Mouse (Mus musculus) CH12.LX (cell line): ENCODE data around the gene Dgcr2. TPM values are rescaled to one million over a fixed set of nuclear protein-coding genes. Genes with fewer than 3 reads are reported as not detected.

ENCODE experiments used
- DNase-seq: peaks from one replicate; pipeline ENCODE4 v3.0.0-alpha.2; 2013; ENCODE audit errors: extremely low read depth
- H3K27ac ChIP-seq: 2 replicates; pipeline ENCODE4 v1.5.1; 2012; ENCODE audit warnings: low read depth, mild to moderate bottlenecking, control low read depth, moderate library complexity; ENCODE audit not compliant: insufficient read depth
- H3K27me3 ChIP-seq: replicated peaks from 2 replicates; pipeline ENCODE3; 2012; ENCODE audit warnings: inconsistent platforms
- H3K36me3 ChIP-seq, 2 experiments: replicated peaks in 1 of 2; 2 replicates each; pipeline versions ENCODE3 to v1.6.1; 2012; ENCODE audit warnings: inconsistent platforms in 1 of 2, low read length in 1 of 2, mild to moderate bottlenecking in 1 of 2, mixed read lengths in 1 of 2, moderate library complexity in 1 of 2; ENCODE audit not compliant: control insufficient read depth in 1 of 2, insufficient read depth in 1 of 2
- H3K4me1 ChIP-seq, 2 experiments: 2 replicates each; pipeline ENCODE4 v1.6.1; 2012; ENCODE audit warnings: inconsistent platforms in 1 of 2, moderate library complexity in 1 of 2; ENCODE audit not compliant: insufficient read depth in 2 of 2, control insufficient read depth in 1 of 2
- H3K4me2 ChIP-seq: 2 replicates; pipeline ENCODE4 v1.6.1; 2012; ENCODE audit warnings: low read depth, mild to moderate bottlenecking, control low read depth; ENCODE audit not compliant: poor library complexity, insufficient read depth, severe bottlenecking
- H3K4me3 ChIP-seq, 3 experiments: fragments of 150-350 bp in 1 of 3; sonication (generic) in 1 of 3; replicated peaks in 1 of 3; 2 replicates each; pipeline versions ENCODE3 to v1.5.1; 2011 to 2012; ENCODE audit warnings: low read depth in 2 of 3, low read length in 2 of 3, mild to moderate bottlenecking in 2 of 3, moderate library complexity in 2 of 3, control low read depth in 1 of 3, improper control_type of control experiment in 1 of 3, inconsistent platforms in 1 of 3, mixed read lengths in 1 of 3; ENCODE audit not compliant: poor library complexity in 1 of 3
- H3K79me2 ChIP-seq: replicated peaks from 2 replicates; pipeline ENCODE4 v1.6.1; 2012; ENCODE audit warnings: mild to moderate bottlenecking, moderate library complexity; ENCODE audit not compliant: control insufficient read depth, poor library complexity, insufficient read depth, severe bottlenecking; ENCODE audit errors: extremely low read depth
- H3K9ac ChIP-seq: 2 replicates; pipeline ENCODE4 v1.6.1; 2012; ENCODE audit warnings: low read depth, mild to moderate bottlenecking, control low read depth, moderate library complexity; ENCODE audit not compliant: insufficient read depth
- H3K9me3 ChIP-seq: replicated peaks from 2 replicates; pipeline ENCODE3; 2012; ENCODE audit warnings: low read length, inconsistent platforms, mixed read lengths
- BHLHE40 ChIP-seq: IDR thresholded peaks from 2 replicates; pipeline ENCODE4 v1.6.1; 2011; ENCODE audit warnings: mild to moderate bottlenecking, low read depth, low read length, improper control_type of control experiment
- CHD1 ChIP-seq: IDR thresholded peaks from 2 replicates; pipeline ENCODE4 v1.6.1; 2012; ENCODE audit warnings: low read depth, low read length, improper control_type of control experiment, inconsistent platforms
- CHD2 ChIP-seq: IDR thresholded peaks from 2 replicates; pipeline ENCODE4 v1.6.1; 2011; ENCODE audit warnings: low read length, improper control_type of control experiment
- CTCF ChIP-seq, 2 experiments: IDR thresholded peaks in 1 of 2; conservative IDR thresholded peaks in 1 of 2; 2 replicates each; pipeline ENCODE4 v1.5.1; 2011 to 2012; ENCODE audit warnings: low read depth in 2 of 2, low read length in 2 of 2, improper control_type of control experiment in 1 of 2, inconsistent platforms in 1 of 2, mild to moderate bottlenecking in 1 of 2, moderate library complexity in 1 of 2
- E2F4 ChIP-seq: IDR thresholded peaks from 2 replicates; pipeline ENCODE4 v1.6.1; 2011; ENCODE audit warnings: low read depth, low read length, improper control_type of control experiment; ENCODE audit not compliant: insufficient replicate concordance
- ELF1 ChIP-seq: IDR thresholded peaks from 2 replicates; pipeline ENCODE4 v1.6.1; 2014; ENCODE audit warnings: low read depth, mild to moderate bottlenecking, inconsistent platforms, low read length, improper control_type of control experiment
- EP300 ChIP-seq: IDR thresholded peaks from 2 replicates; pipeline ENCODE4 v1.6.1; 2011; ENCODE audit warnings: low read length, improper control_type of control experiment
- ETS1 ChIP-seq: conservative IDR thresholded peaks from 2 replicates; pipeline ENCODE4 v1.6.1; 2012; ENCODE audit warnings: low read depth, mild to moderate bottlenecking, inconsistent platforms, low read length, improper control_type of control experiment, moderate library complexity
- GABPA ChIP-seq: IDR thresholded peaks from 2 replicates; pipeline ENCODE4 v1.6.1; 2012; ENCODE audit warnings: low read depth, low read length, improper control_type of control experiment, inconsistent platforms; ENCODE audit not compliant: insufficient replicate concordance
- HCFC1 ChIP-seq: IDR thresholded peaks from 2 replicates; pipeline ENCODE4 v1.6.1; 2012; ENCODE audit warnings: low read depth, mild to moderate bottlenecking, inconsistent platforms, low read length, improper control_type of control experiment
- IRF4 ChIP-seq: IDR thresholded peaks from 2 replicates; pipeline ENCODE4 v1.6.1; 2014; ENCODE audit warnings: low read depth, mild to moderate bottlenecking, inconsistent platforms, low read length, improper control_type of control experiment
- JUN ChIP-seq: IDR thresholded peaks from 2 replicates; pipeline ENCODE4 v1.6.1; 2011; ENCODE audit warnings: low read depth, mild to moderate bottlenecking, low read length, improper control_type of control experiment, moderate library complexity; ENCODE audit not compliant: insufficient read depth
- JUND ChIP-seq: conservative IDR thresholded peaks from 2 replicates; pipeline ENCODE4 v1.6.1; 2011; ENCODE audit warnings: low read depth, low read length, improper control_type of control experiment
- KAT2A ChIP-seq: IDR thresholded peaks from 2 replicates; pipeline ENCODE4 v1.6.1; 2012; ENCODE audit warnings: low read length, improper control_type of control experiment, inconsistent platforms; ENCODE audit not compliant: insufficient replicate concordance
- MAFK ChIP-seq: IDR thresholded peaks from 2 replicates; pipeline ENCODE4 v1.6.1; 2011; ENCODE audit warnings: low read length, improper control_type of control experiment; ENCODE audit not compliant: insufficient replicate concordance
- MAX ChIP-seq: IDR thresholded peaks from 2 replicates; pipeline ENCODE4 v1.6.1; 2011; ENCODE audit warnings: low read length, improper control_type of control experiment
- MAZ ChIP-seq: IDR thresholded peaks from 2 replicates; pipeline ENCODE4 v1.6.1; 2012; ENCODE audit warnings: low read depth, mild to moderate bottlenecking, inconsistent platforms, low read length, improper control_type of control experiment, moderate library complexity
- MEF2A ChIP-seq: IDR thresholded peaks from 2 replicates; pipeline ENCODE4 v1.6.1; 2014; ENCODE audit warnings: low read depth, mild to moderate bottlenecking, inconsistent platforms, low read length, improper control_type of control experiment, borderline replicate concordance
- MXI1 ChIP-seq: IDR thresholded peaks from 2 replicates; pipeline ENCODE4 v1.6.1; 2011; ENCODE audit warnings: mild to moderate bottlenecking, low read depth, low read length, improper control_type of control experiment
- MYC ChIP-seq: IDR thresholded peaks from 2 replicates; pipeline ENCODE4 v1.6.1; 2011; ENCODE audit warnings: low read depth, mild to moderate bottlenecking, improper control_type of control experiment, low read length
- NELFE ChIP-seq: IDR thresholded peaks from 2 replicates; pipeline ENCODE4 v1.6.1; 2011; ENCODE audit warnings: low read depth, low read length, improper control_type of control experiment
- NRF1 ChIP-seq: IDR thresholded peaks from 2 replicates; pipeline ENCODE4 v1.6.1; 2014; ENCODE audit warnings: low read depth, mild to moderate bottlenecking, inconsistent platforms, low read length, improper control_type of control experiment, moderate library complexity
- PAX5 ChIP-seq: IDR thresholded peaks from 2 replicates; pipeline ENCODE4 v1.6.1; 2012; ENCODE audit warnings: low read length, inconsistent platforms, mixed read lengths
- POLR2A ChIP-seq: IDR thresholded peaks from 2 replicates; pipeline ENCODE4 v1.6.1; 2011; ENCODE audit warnings: low read depth, mild to moderate bottlenecking, improper control_type of control experiment, low read length
- POLR2AphosphoS2 ChIP-seq: IDR thresholded peaks from 2 replicates; pipeline ENCODE4 v1.6.1; 2011; ENCODE audit warnings: low read depth, low read length, improper control_type of control experiment
- RAD21 ChIP-seq: IDR thresholded peaks from 2 replicates; pipeline ENCODE4 v1.6.1; 2011; ENCODE audit warnings: low read depth, mild to moderate bottlenecking, low read length, improper control_type of control experiment, moderate library complexity
- RCOR1 ChIP-seq: conservative IDR thresholded peaks from 2 replicates; pipeline ENCODE4 v1.6.1; 2012; ENCODE audit warnings: low read depth, mild to moderate bottlenecking, inconsistent platforms, low read length, improper control_type of control experiment
- SIN3A ChIP-seq: IDR thresholded peaks from 2 replicates; pipeline ENCODE4 v1.6.1; 2012; ENCODE audit warnings: low read length, improper control_type of control experiment, inconsistent platforms
- SMC3 ChIP-seq: IDR thresholded peaks from 2 replicates; pipeline ENCODE4 v1.6.1; 2011; ENCODE audit warnings: low read depth, low read length, improper control_type of control experiment
- TBP ChIP-seq: conservative IDR thresholded peaks from 2 replicates; pipeline ENCODE4 v1.6.1; 2011; ENCODE audit warnings: low read depth, low read length, improper control_type of control experiment
- TCF12 ChIP-seq: IDR thresholded peaks from 2 replicates; pipeline ENCODE4 v1.6.1; 2014; ENCODE audit warnings: low read depth, mild to moderate bottlenecking, inconsistent platforms, low read length, improper control_type of control experiment
- UBTF ChIP-seq: IDR thresholded peaks from 2 replicates; pipeline ENCODE4 v1.6.1; 2012; ENCODE audit warnings: low read depth, mild to moderate bottlenecking, inconsistent platforms, low read length, improper control_type of control experiment, moderate library complexity
- USF1 ChIP-seq: IDR thresholded peaks from 2 replicates; pipeline ENCODE4 v1.6.1; 2014; ENCODE audit warnings: low read depth, mild to moderate bottlenecking, inconsistent platforms, low read length, improper control_type of control experiment
- USF2 ChIP-seq: conservative IDR thresholded peaks from 2 replicates; pipeline ENCODE4 v1.6.1; 2011; ENCODE audit warnings: low read depth, low read length, improper control_type of control experiment
- ZC3H11A ChIP-seq: IDR thresholded peaks from 2 replicates; pipeline ENCODE4 v1.6.1; 2012; ENCODE audit warnings: low read depth, mild to moderate bottlenecking, inconsistent platforms, low read length, improper control_type of control experiment
- ZKSCAN1 ChIP-seq: IDR thresholded peaks from 2 replicates; pipeline ENCODE4 v1.6.1; 2012; ENCODE audit warnings: low read depth, inconsistent platforms, low read length, improper control_type of control experiment, borderline replicate concordance
- ZMIZ1 ChIP-seq: IDR thresholded peaks from 2 replicates; pipeline ENCODE4 v1.6.1; 2012; ENCODE audit warnings: low read depth, mild to moderate bottlenecking, inconsistent platforms, low read length, improper control_type of control experiment
- ZNF384 ChIP-seq: IDR thresholded peaks from 2 replicates; pipeline ENCODE4 v1.6.1; 2012; ENCODE audit warnings: low read depth, low read length, improper control_type of control experiment, inconsistent platforms
- dilution Hi-C: fragments of 300-500 bp; cut with MboI; formaldehyde crosslinking; loops from 2 replicates; pipeline ENCODE4 v1.14.3; 2020; ENCODE audit warnings: low sequenced_read_pairs; ENCODE audit not compliant: extremely low pct_unique_long_range_greater_than_20kb, extremely low pct_ligation_motif_present
- in situ Hi-C: fragments of 300-500 bp; cut with MboI; formaldehyde crosslinking; loops from 3 replicates; pipeline ENCODE4 v1.14.3; 2019; ENCODE audit warnings: low sequenced_read_pairs, low pct_ligation_motif_present, low pct_unique_long_range_greater_than_20kb, mixed read lengths
- polyA plus RNA-seq: library from polyadenylated mRNA; unstranded; fragments of >175 nt; gene quantifications from 2 replicates; pipeline ENCODE4 v1.2.1, GENCODE M21; 2012; ENCODE audit warnings: low read depth; ENCODE audit not compliant: insufficient read length
- total RNA-seq, 2 experiments: library from RNA; depleted of rRNA; stranded (reverse); fragments of 300-350 nt in 1 of 2; fragments of >200 nt in 1 of 2; gene quantifications; 2 replicates each; pipeline ENCODE4 v1.2.3; 2012 to 2014

Gene Dgcr2
- total and polyA plus RNA-seq, 3 experiments = 41.5 to 54.8 (median 48.0) TPM

- TF ChIP-seq KAT2A (peak; percentile 94; the same call in 1 of the 2 replicates), E2F4 (no peak), IRF4 (peak; percentile 76), MXI1 (peak; percentile 93), SIN3A (peak; percentile 98), ZC3H11A (no peak), MYC (peak; percentile 91), MEF2A (peak; percentile 77), MAFK (no peak), ZKSCAN1 (no peak), USF1 (no peak), MAZ (peak; percentile 61; the same call in 1 of the 2 replicates), CHD2 (peak; percentile 87), SMC3 (peak; percentile 82), TCF12 (peak; percentile 64; the same call in 1 of the 2 replicates), BHLHE40 (peak; percentile 39; the same call in 1 of the 2 replicates), JUND (peak; percentile 66), TBP (peak; percentile 75), CHD1 (no peak), POLR2AphosphoS2 (peak; percentile 61; the same call in 1 of the 2 replicates), PAX5 (no peak), EP300 (no peak), POLR2A (peak; percentile 92), HCFC1 (peak; percentile 99), GABPA (peak; percentile 56; the same call in 1 of the 2 replicates), MAX (no peak; the same call in none of the 2 replicates), USF2 (no peak), JUN (no peak), ETS1 (no peak; the same call in 1 of the 2 replicates), ELF1 (peak; percentile 91), RCOR1 (0 out of 2 replicates have a peak, but pooled peaks have one; percentile 42), ZMIZ1 (0 out of 2 replicates have a peak, but pooled peaks have one; percentile 61), UBTF (no peak), RAD21 (peak; percentile 76), NELFE (peak; percentile 87), CTCF (conservative IDR thresholded peaks at IDR 0.05 in 1 of 2, IDR thresholded peaks at IDR 0.05 in 1 of 2; ENCODE audit: low read depth in 2 of 2, low read length in 2 of 2) (peak; percentile 66 to 96), NRF1 (peak; percentile 64), ZNF384 (peak; percentile 100)
- H3K4me3 ChIP-seq = peak within 1 kb of the TSS; percentile 73 to 90 (median 78)
- H3K36me3 ChIP-seq = peaks cover 34 to 39% of the 10 kb centered on the region in 2 experiments
- H3K27me3 ChIP-seq = peaks cover 25% of the 10 kb centered on the region
- H3K9me3 ChIP-seq = peaks cover 8% of the 10 kb centered on the region
- H3K27ac ChIP-seq = peak within 1 kb of the TSS; percentile 10; the same call in 1 of the 2 replicates
- dilution Hi-C loops = no loop called here
- peaks cover 4 to 9% of the 10 kb centered on the region in 2 experiments; a peak in 3 of 4 replicates for H3K4me1 ChIP-seq
- peaks cover 14% of the 10 kb centered on the region for H3K79me2 ChIP-seq
- peak; percentile 99 for DNase-seq
- peak within 1 kb of the TSS; percentile 74 for H3K9ac ChIP-seq
- in situ Hi-C loops = loop anchor here (5.0 kb wide), 2 partner anchors 76 to 126 kb away; no protein-coding TSS in a partner anchor
- H3K4me2 ChIP-seq = peak within 1 kb of the TSS; percentile 80
Measured at GRCm38 (mm10) chr16:17911052-17911595, 12.8 kb upstream of the Dgcr2 start, which contains the start of gene Ess2. Gene Ess2 (minus strand): TSS chr16:17911348.
